8 mouse cellular contexts compared by ENCODE assay signal in genomic region chr19:7275131-7275789, GRCm38 (mm10). TPM values are rescaled to one million over a fixed set of nuclear protein-coding genes. Genes with fewer than 3 reads are reported as not detected.
DNase-seq lines count a peak whose midpoint lies in the region; ATAC-seq and TF ChIP-seq lines count a peak whose summit lies in the region.

No protein-coding gene starts in this region.

- peak; percentile 35 for DNase-seq in cerebellum, adult 11 months
- peak; percentile 18 for DNase-seq in thymus, postnatal 4 days
- DNase-seq in thymus, postnatal 25 days, result no peak
- no peak for DNase-seq in stomach, postnatal 0 days (ENCODE audit: low spot score)
- DNase-seq in spleen, postnatal 4 days (ENCODE audit: low spot score in 2 of 2), result no peak
- DNase-seq in urinary bladder, adult 18-20 months (ENCODE audit: low spot score in 2 of 2), result no peak

- H3K27ac ChIP-seq in hindbrain, embryonic 13.5 days, result peak overlapping the region; percentile 90
- H3K27ac ChIP-seq in stomach, postnatal 0 days (replicated peaks), result 0 out of 2 replicates have a peak overlapping the region, but pooled peaks have one; percentile 18

- TF ChIP-seq EP300 in stomach, postnatal 0 days (optimal IDR thresholded peaks at IDR 0.05), result no peak

- no peaks in the 10 kb centered on the region for H3K27me3 ChIP-seq in hindbrain, embryonic 13.5 days
- no peaks in the 10 kb centered on the region for H3K27me3 ChIP-seq in stomach, postnatal 0 days (ENCODE audit: control insufficient read depth, insufficient read depth, low read length)

- no peak for ATAC-seq in cerebellum, adult (ENCODE audit: insufficient number of reproducible peaks, low FRiP score, low TSS enrichment)
- no peak for ATAC-seq in hindbrain, embryonic 13.5 days (ENCODE audit: low FRiP score)
- no peak for ATAC-seq in stomach, postnatal 0 days (ENCODE audit: low FRiP score, low TSS enrichment)

- peaks cover 95% of the 10 kb centered on the region for H3K36me3 ChIP-seq in hindbrain, embryonic 13.5 days
- peaks cover 23% of the 10 kb centered on the region for H3K36me3 ChIP-seq in stomach, postnatal 0 days (ENCODE audit: control insufficient read depth, insufficient read depth, low read length)

- no peak overlapping the region for H3K9ac ChIP-seq in hindbrain, embryonic 13.5 days
- H3K9ac ChIP-seq in stomach, postnatal 0 days (ENCODE audit: low read length), result no peak overlapping the region

- H3K9me3 ChIP-seq in hindbrain, embryonic 13.5 days, result no peaks in the 10 kb centered on the region
- no peaks in the 10 kb centered on the region for H3K9me3 ChIP-seq in stomach, postnatal 0 days (ENCODE audit: control insufficient read depth, low read length)

- H3K4me3 ChIP-seq in hindbrain, embryonic 13.5 days, result no peak overlapping the region
- no peak overlapping the region for H3K4me3 ChIP-seq in stomach, postnatal 0 days (ENCODE audit: low read depth, low read length)

- peaks cover 86% of the 10 kb centered on the region for H3K4me1 ChIP-seq in hindbrain, embryonic 13.5 days (replicated peaks)
- H3K4me1 ChIP-seq in stomach, postnatal 0 days (replicated peaks; ENCODE audit: control insufficient read depth, insufficient read depth), result no peaks in the 10 kb centered on the region; the same call in 1 of the 2 replicates

- WGBS in hindbrain, embryonic 13.5 days, result 43% methylated on average over 7 of the region's 7 CpGs
- 26% methylated on average over 7 of the region's 7 CpGs for WGBS in stomach, postnatal 0 days

- no peak for TF ChIP-seq CTCF in stomach, postnatal 0 days (IDR thresholded peaks at IDR 0.05; ENCODE audit: low read depth)

- H3K4me2 ChIP-seq in hindbrain, embryonic 13.5 days, result no peak overlapping the region
- no peak overlapping the region for H3K4me2 ChIP-seq in stomach, postnatal 0 days (replicated peaks; ENCODE audit: low read depth)

RNA-seq across cellular contexts. Expression of gene Rcor2, which starts 8.1 kb away (rescaled TPM):
- 30.2 and 32.0 TPM in 2 replicates for polyA plus RNA-seq in hindbrain, embryonic 13.5 days (2015; fragmentation: Nextera tagmentation; extraction: Ambion mirVana)
- polyA plus RNA-seq in stomach, postnatal 0 days (2015; fragmentation: Nextera tagmentation; extraction: Ambion mirVana), result 2.2 and 2.4 TPM in 2 replicates

RNA-seq across cellular contexts. Expression of gene Naa40, which starts 34.3 kb away (rescaled TPM):
- 65.3 and 66.6 TPM in 2 replicates for polyA plus RNA-seq in hindbrain, embryonic 13.5 days (2015; fragmentation: Nextera tagmentation; extraction: Ambion mirVana)
- polyA plus RNA-seq in stomach, postnatal 0 days (2015; fragmentation: Nextera tagmentation; extraction: Ambion mirVana), result 20.1 and 20.5 TPM in 2 replicates

RNA-seq across cellular contexts. Expression of gene Cox8a, which starts 57.8 kb away (rescaled TPM):
- 881 and 924 TPM in 2 replicates for polyA plus RNA-seq in hindbrain, embryonic 13.5 days (2015; fragmentation: Nextera tagmentation; extraction: Ambion mirVana)
- polyA plus RNA-seq in stomach, postnatal 0 days (2015; fragmentation: Nextera tagmentation; extraction: Ambion mirVana), result 1,651 and 1,766 TPM in 2 replicates

Comparison
In these comparisons a context has a peak if more than half of its experiments do, and no peak if none do; other contexts are left out.
1. DNase-seq: peak in cerebellum, adult 11 months (single experiment) and thymus, postnatal 4 days (single experiment); none in thymus, postnatal 25 days (single experiment), stomach, postnatal 0 days (single experiment), spleen, postnatal 4 days (0 of 2) and urinary bladder, adult 18-20 months (0 of 2).